Mouse (Mus musculus) heart, embryonic 14.5 days (tissue): ENCODE measurements around the gene Fkbp6. TPM values are rescaled to one million over a fixed set of nuclear protein-coding genes. Genes with fewer than 3 reads are reported as not detected.

ENCODE experiments used
- ATAC-seq: fragments of 200-750 bp; cut with Nextera tagmentation; 2 replicates; pipeline ENCODE4 v1.8.0; 2017; ENCODE audit warnings: low read depth, moderate TSS enrichment; ENCODE audit not compliant: insufficient number of reproducible peaks, insufficient read depth, low FRiP score
- H3K27ac ChIP-seq, 2 experiments: fragments of 200-500 bp in 1 of 2; fragments of 300-500 bp in 1 of 2; sonication (generic) in 1 of 2; replicated peaks in 1 of 2; 2 replicates each; pipeline ENCODE4 v1.5.1; 2012 to 2014; ENCODE audit warnings: low read depth in 2 of 2, low read length in 2 of 2, control low read depth in 1 of 2, mild to moderate bottlenecking in 1 of 2, mixed read lengths in 1 of 2; ENCODE audit not compliant: control insufficient read depth in 1 of 2, insufficient read depth in 1 of 2
- H3K27me3 ChIP-seq: fragments of 300-500 bp; sonication (generic); 2 replicates; pipeline ENCODE4 v1.6.1; 2014; ENCODE audit warnings: mild to moderate bottlenecking, low read length, control low read depth; ENCODE audit not compliant: control insufficient read depth, insufficient read depth
- H3K36me3 ChIP-seq: fragments of 300-500 bp; sonication (generic); 2 replicates; pipeline ENCODE4 v1.6.1; 2014; ENCODE audit warnings: mild to moderate bottlenecking, control low read depth, low read length, mixed read lengths; ENCODE audit not compliant: control insufficient read depth, insufficient read depth
- H3K4me1 ChIP-seq, 2 experiments: fragments of 200-500 bp in 1 of 2; fragments of 300-500 bp in 1 of 2; sonication (generic) in 1 of 2; 2 replicates each; pipeline ENCODE4 v1.6.1; 2012 to 2014; ENCODE audit warnings: low read length in 2 of 2, control low read depth in 1 of 2, mixed read lengths in 1 of 2; ENCODE audit not compliant: control insufficient read depth in 2 of 2, insufficient read depth in 2 of 2
- H3K4me2 ChIP-seq: fragments of 300-500 bp; sonication (generic); 2 replicates; pipeline ENCODE4 v1.6.1; 2014; ENCODE audit warnings: mild to moderate bottlenecking, low read length
- H3K4me3 ChIP-seq, 2 experiments: fragments of 200-500 bp in 1 of 2; fragments of 300-500 bp in 1 of 2; sonication (generic) in 1 of 2; 2 replicates each; pipeline ENCODE4 v1.5.1; 2012 to 2014; ENCODE audit warnings: low read length in 2 of 2, mild to moderate bottlenecking in 2 of 2, control low read depth in 1 of 2, low read depth in 1 of 2, moderate library complexity in 1 of 2; ENCODE audit not compliant: control insufficient read depth in 1 of 2, insufficient read depth in 1 of 2
- H3K9ac ChIP-seq: fragments of 300-500 bp; sonication (generic); 2 replicates; pipeline ENCODE4 v1.6.1; 2014; ENCODE audit warnings: mild to moderate bottlenecking, low read length
- H3K9me3 ChIP-seq: fragments of 300-500 bp; sonication (generic); 2 replicates; pipeline ENCODE4 v1.6.1; 2016; ENCODE audit warnings: low read length, control low read depth; ENCODE audit not compliant: control insufficient read depth
- WGBS: fragments of 180-500 bp; shearing (Covaris S2); extraction: QIAGEN DNeasy Blood & Tissue Kit; methylation state at CpG from one replicate; pipeline ENCODE4 v1.1.7; 2014; 5-methylcytosine and 5-hydroxymethylcytosine counted together
- polyA plus RNA-seq: library from polyadenylated mRNA; unstranded; fragments of >200 nt; fragmentation: Nextera tagmentation; extraction: Ambion mirVana; gene quantifications from 2 replicates; pipeline ENCODE4 v1.2.1, GENCODE M21; 2014

Gene Fkbp6
- polyA plus RNA-seq, 1 experiment from 2014 or later, result not detected

GRCm38 (mm10) chr5:135274663-135275396 lies 75.0 kb downstream of the Fkbp6 start:
- H3K4me1 ChIP-seq, result peaks cover 17 to 22% of the 10 kb centered on the region in 2 experiments
- H3K9ac ChIP-seq, result peak overlapping the region; percentile 49
- H3K4me3 ChIP-seq, result peak overlapping the region; percentile 10 to 20; a peak in 3 of 4 replicates
- ATAC-seq, result no peak
- H3K36me3 ChIP-seq, result no peaks in the 10 kb centered on the region
- peak overlapping the region; percentile 55 for H3K4me2 ChIP-seq
- no peaks in the 10 kb centered on the region for H3K27me3 ChIP-seq
- 22% methylated on average over 15 of the region's 15 CpGs for WGBS
- peak overlapping the region; percentile 7 to 60; a peak in 3 of 4 replicates for H3K27ac ChIP-seq
- H3K9me3 ChIP-seq, result no peaks in the 10 kb centered on the region

GRCm38 (mm10) chr5:135271563-135272165 lies 78.2 kb downstream of the Fkbp6 start:
- no peak for ATAC-seq
- Histone ChIP-seq H3K4me2 (no peak overlapping the region), H3K9ac (no peak overlapping the region), H3K4me1 (peaks cover 25 to 28% of the 10 kb centered on the region in 2 experiments), H3K36me3 (no peaks in the 10 kb centered on the region), H3K27ac (no peak overlapping the region), H3K9me3 (no peaks in the 10 kb centered on the region), H3K4me3 (no peak overlapping the region), H3K27me3 (no peaks in the 10 kb centered on the region)
- WGBS, result 78% methylated on average over 12 of the region's 12 CpGs

- ATAC-seq, result no peak
- Histone ChIP-seq H3K27me3 (no peaks in the 10 kb centered on the region), H3K4me2 (no peak overlapping the region), H3K36me3 (no peaks in the 10 kb centered on the region), H3K4me3 (no peak overlapping the region), H3K9me3 (no peaks in the 10 kb centered on the region), H3K4me1 (peaks cover 19% of the 10 kb centered on the region in 2 experiments), H3K27ac (no peak overlapping the region), H3K9ac (no peak overlapping the region)
- WGBS, result 86% methylated on average over 4 of the region's 4 CpGs
Measured at GRCm38 (mm10) chr5:135270361-135270760, 79.5 kb downstream of the Fkbp6 start.

- Histone ChIP-seq H3K27me3 (no peaks in the 10 kb centered on the region), H3K4me3 (no peak overlapping the region), H3K27ac (peak overlapping the region in 1 of 2 experiments; percentile 24; a peak in 1 of 4 replicates), H3K4me2 (no peak overlapping the region), H3K9me3 (no peaks in the 10 kb centered on the region), H3K36me3 (no peaks in the 10 kb centered on the region), H3K4me1 (peaks cover 14 to 16% of the 10 kb centered on the region in 2 experiments), H3K9ac (no peak overlapping the region)
- ATAC-seq, result no peak
- WGBS, result 50% methylated on average over 8 of the region's 8 CpGs
Measured at GRCm38 (mm10) chr5:135269451-135269850, 80.4 kb downstream of the Fkbp6 start.

DNA sequence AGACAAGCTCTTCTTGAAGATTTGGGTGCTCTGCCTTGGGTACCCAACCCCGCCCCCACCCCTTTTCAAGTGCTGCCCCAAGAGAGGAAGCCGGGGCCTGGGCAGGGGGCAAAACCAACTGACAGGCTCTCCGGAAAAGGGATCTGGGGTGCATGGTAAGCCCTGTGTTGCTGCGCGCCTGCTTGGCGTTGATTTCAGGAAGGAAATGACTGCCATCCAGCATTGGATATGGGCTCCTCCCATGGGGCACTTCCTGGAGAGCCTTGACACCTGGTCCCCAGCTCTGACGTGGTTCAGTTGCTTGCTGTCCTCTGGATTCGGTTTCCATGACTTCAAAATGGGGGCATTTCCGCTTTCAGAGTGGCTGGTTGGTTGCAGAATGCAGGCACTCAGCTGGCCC lies 85.3 kb downstream of the Fkbp6 start:
- Histone ChIP-seq H3K27ac (peak overlapping the region in 1 of 2 experiments; percentile 68; a peak in 3 of 4 replicates), H3K9me3 (no peaks in the 10 kb centered on the region), H3K36me3 (no peaks in the 10 kb centered on the region), H3K4me1 (peaks cover 11 to 12% of the 10 kb centered on the region in 2 experiments), H3K4me2 (peak overlapping the region; percentile 51), H3K27me3 (no peaks in the 10 kb centered on the region), H3K9ac (no peak overlapping the region), H3K4me3 (no peak overlapping the region)
- 41% methylated on average over 9 of the region's 9 CpGs for WGBS
- no peak for ATAC-seq

DNA sequence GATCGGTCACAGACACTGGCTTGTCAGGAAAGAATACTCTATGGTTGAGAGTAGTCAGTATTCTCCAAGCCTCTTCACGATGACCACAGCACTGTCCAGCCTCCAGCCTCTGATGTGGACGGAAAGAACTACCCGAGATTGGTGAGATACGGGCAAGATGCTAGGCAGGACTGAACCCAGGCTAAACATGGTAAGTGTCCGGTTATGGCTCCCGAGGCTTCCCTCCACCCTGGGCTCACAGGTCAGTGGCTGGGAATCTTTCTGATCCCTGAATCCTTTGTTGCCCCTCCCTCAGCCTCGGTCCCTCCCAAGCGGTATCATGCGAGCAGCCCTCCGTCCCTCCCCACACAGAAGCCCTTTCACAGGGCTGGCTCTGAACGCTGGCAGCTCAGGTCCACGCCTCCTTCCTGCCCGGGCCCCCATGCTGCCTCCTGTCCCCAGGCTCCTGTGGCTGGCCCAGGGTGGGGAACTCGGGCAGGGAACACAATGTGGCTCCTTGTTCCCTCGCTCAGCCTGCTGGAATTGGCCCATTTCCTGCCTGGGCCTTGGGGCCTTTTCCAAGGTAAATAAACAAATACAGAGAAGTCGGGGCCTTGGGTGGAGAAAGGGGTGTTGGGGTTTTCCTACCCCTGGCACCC lies 85.9 kb downstream of the Fkbp6 start:
- no peaks in the 10 kb centered on the region for H3K9me3 ChIP-seq
- H3K4me2 ChIP-seq, result peak overlapping the region; percentile 51
- H3K4me3 ChIP-seq, result no peak overlapping the region
- peak overlapping the region; percentile 49; the same call in 1 of the 2 replicates for H3K9ac ChIP-seq
- H3K4me1 ChIP-seq, result peaks cover 7% of the 10 kb centered on the region in 2 experiments
- H3K27ac ChIP-seq, result peak overlapping the region; percentile 62 to 68
- H3K27me3 ChIP-seq, result no peaks in the 10 kb centered on the region
- peak; percentile 80 for ATAC-seq
- WGBS, result 16% methylated on average over 17 of the region's 17 CpGs
- no peaks in the 10 kb centered on the region for H3K36me3 ChIP-seq

DNA sequence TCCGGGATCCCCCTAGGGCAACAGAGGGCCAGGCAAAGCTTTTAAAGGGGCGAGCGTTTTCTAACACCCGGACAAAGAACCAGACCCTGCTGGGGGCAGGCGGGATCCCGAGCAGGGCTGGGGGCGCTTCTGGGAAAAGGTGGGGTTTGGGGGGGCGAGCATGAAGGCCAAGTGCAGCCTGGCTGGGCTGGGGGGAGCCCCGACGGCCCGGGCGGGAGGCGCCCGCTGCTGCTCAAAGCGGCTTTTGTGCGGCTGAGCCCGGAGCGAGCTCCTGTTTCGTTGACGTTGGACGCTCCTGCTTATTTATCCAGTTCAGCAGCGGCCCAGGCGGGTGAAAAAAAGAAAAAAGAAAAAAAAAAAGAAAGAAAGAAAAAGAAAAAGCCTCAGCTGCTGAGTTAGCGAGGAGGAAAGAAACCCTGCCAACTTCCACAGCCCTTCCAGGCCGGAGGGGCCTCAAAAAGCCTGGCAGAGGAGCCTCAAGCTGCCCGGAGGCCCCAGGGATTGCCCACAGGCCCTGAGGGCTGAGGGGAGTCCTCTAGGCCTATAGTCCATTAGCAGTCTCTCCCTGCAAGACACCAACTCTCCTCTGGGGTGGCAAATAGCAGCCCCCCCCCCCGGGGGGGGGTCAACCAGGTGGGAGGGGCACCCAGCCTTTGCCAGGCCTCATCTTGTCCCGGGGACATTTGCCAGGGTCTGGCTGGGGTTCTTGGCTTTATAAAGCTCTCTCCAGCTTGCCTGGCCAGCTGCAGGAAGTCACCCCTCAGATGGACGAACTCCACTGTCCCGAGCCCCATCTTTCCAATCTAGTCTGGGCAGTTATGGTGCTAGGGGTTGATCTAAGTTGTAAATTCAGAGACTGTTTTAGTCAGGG lies 91.3 kb downstream of the Fkbp6 start:
- H3K27me3 ChIP-seq, result no peaks in the 10 kb centered on the region
- WGBS, result 43% methylated on average over 29 of the region's 30 CpGs
- H3K9ac ChIP-seq, result peak overlapping the region; percentile 52
- H3K4me2 ChIP-seq, result peak overlapping the region; percentile 51
- H3K27ac ChIP-seq, result peak overlapping the region; percentile 35 to 74
- H3K36me3 ChIP-seq, result no peaks in the 10 kb centered on the region
- peak overlapping the region in 1 of 2 experiments; percentile 22; a peak in 2 of 4 replicates for H3K4me3 ChIP-seq
- H3K9me3 ChIP-seq, result peaks cover 8% of the 10 kb centered on the region
- peaks cover 8 to 10% of the 10 kb centered on the region in 2 experiments; a peak in 3 of 4 replicates for H3K4me1 ChIP-seq
- ATAC-seq, result no peak
